In the genomic region with DNA sequence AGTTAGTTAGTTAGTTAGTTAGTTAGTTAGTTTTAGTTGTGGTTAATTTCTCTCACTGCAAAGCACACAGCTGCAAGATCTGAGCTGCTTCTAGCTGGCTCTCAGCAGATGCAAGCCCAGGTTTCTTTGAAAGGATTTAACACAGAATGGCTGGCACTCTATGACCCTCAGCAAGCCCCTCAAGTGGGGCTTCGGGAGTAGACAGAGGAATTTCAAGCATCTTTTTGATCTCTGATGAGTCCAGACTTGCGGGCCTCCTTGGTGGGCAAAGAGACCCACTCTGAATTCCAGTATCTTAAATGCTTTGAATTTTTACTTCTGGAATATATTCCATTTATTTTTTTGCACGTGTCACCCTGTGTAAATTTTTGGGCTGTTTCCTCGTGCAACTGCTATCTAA, we compare ENCODE assay signal across 33 mouse cellular contexts. TPM values are rescaled to one million over a fixed set of nuclear protein-coding genes. Genes with fewer than 3 reads are reported as not detected.
DNase-seq lines count a peak whose midpoint lies in the region; ATAC-seq lines count a peak whose summit lies in the region.
"Had no signal": no experiment of that assay in that cellular context is flagged by ENCODE, and none has a peak within 500 bp of the region (broad histone marks: within the 10 kb centered on the region; RNA-seq: fewer than 3 reads in every experiment).

No protein-coding gene starts in this region.

- no peak overlapping the region for H3K4me3 ChIP-seq in limb, embryonic 13.5 days
- H3K4me3 ChIP-seq in limb, embryonic 10.5 days = no peak overlapping the region
- no peak overlapping the region for H3K4me3 ChIP-seq in midbrain, embryonic 12.5 days
- no peak overlapping the region for H3K4me3 ChIP-seq in midbrain, embryonic 14.5 days (replicated peaks; ENCODE audit: low read depth, low read length)
- no peak overlapping the region for H3K4me3 ChIP-seq in embryonic facial prominence, embryonic 10.5 days
- H3K4me3 ChIP-seq: forebrain, embryonic 13.5 days; gastrocnemius, adult 2 months; hindbrain, embryonic 10.5 days; layer of hippocampus, adult 2 months; limb, embryonic 15.5 days; neural tube, embryonic 12.5 days had no signal

- no peak overlapping the region for H3K4me2 ChIP-seq in limb, embryonic 13.5 days (replicated peaks)
- H3K4me2 ChIP-seq in midbrain, embryonic 12.5 days (replicated peaks) = no peak overlapping the region
- no peak overlapping the region for H3K4me2 ChIP-seq in midbrain, embryonic 14.5 days (ENCODE audit: low read length)
- H3K4me2 ChIP-seq: forebrain, embryonic 13.5 days; limb, embryonic 15.5 days; neural tube, embryonic 12.5 days had no signal

- 0 out of 2 replicates have a peak, but pooled peaks cover 2% of the 10 kb centered on the region for H3K4me1 ChIP-seq in limb, embryonic 13.5 days
- 0 out of 2 replicates have a peak, but pooled peaks cover 4% of the 10 kb centered on the region for H3K4me1 ChIP-seq in limb, embryonic 10.5 days
- H3K4me1 ChIP-seq in midbrain, embryonic 12.5 days = peaks cover 9% of the 10 kb centered on the region; the same call in 1 of the 2 replicates
- H3K4me1 ChIP-seq in midbrain, embryonic 14.5 days (ENCODE audit: control insufficient read depth, insufficient read depth, low read length) = peaks cover 4% of the 10 kb centered on the region; the same call in 1 of the 2 replicates
- peaks cover 19% of the 10 kb centered on the region for H3K4me1 ChIP-seq in embryonic facial prominence, embryonic 10.5 days
- H3K4me1 ChIP-seq: limb, embryonic 15.5 days; neural tube, embryonic 12.5 days had no signal

- no peak for DNase-seq in limb, embryonic 10.5 days (ENCODE audit: low spot score)
- no peak for DNase-seq in midbrain, embryonic 14.5 days
- DNase-seq in embryonic facial prominence, embryonic 10.5 days (ENCODE audit: low spot score) = peak; percentile 40
- no peak for DNase-seq in right cerebral cortex, adult 18-20 months
- DNase-seq: adrenal gland, postnatal 36 days; B cell, adult 2 months; cerebellum, adult 9-10 months; gastrocnemius, adult 2 months; kidney, adult 9 months; thymus, postnatal 14 days had no signal

- no peaks in the 10 kb centered on the region for H3K27me3 ChIP-seq in limb, embryonic 13.5 days
- H3K27me3 ChIP-seq in limb, embryonic 10.5 days (ENCODE audit: low read depth, poor library complexity, severe bottlenecking) = no peaks in the 10 kb centered on the region
- H3K27me3 ChIP-seq in midbrain, embryonic 12.5 days = 0 out of 2 replicates have a peak, but pooled peaks cover 3% of the 10 kb centered on the region
- H3K27me3 ChIP-seq in midbrain, embryonic 14.5 days (ENCODE audit: control insufficient read depth, insufficient read depth, low read length) = no peaks in the 10 kb centered on the region
- H3K27me3 ChIP-seq in embryonic facial prominence, embryonic 10.5 days (replicated peaks; ENCODE audit: low read depth, poor library complexity, severe bottlenecking) = no peaks in the 10 kb centered on the region
- H3K27me3 ChIP-seq: CH12.LX; forebrain, embryonic 13.5 days; limb, embryonic 15.5 days; neural tube, embryonic 12.5 days; Patski had no signal

- H3K9me3 ChIP-seq in limb, embryonic 13.5 days = no peaks in the 10 kb centered on the region
- no peaks in the 10 kb centered on the region for H3K9me3 ChIP-seq in limb, embryonic 10.5 days (replicated peaks)
- no peaks in the 10 kb centered on the region for H3K9me3 ChIP-seq in midbrain, embryonic 12.5 days
- no peaks in the 10 kb centered on the region for H3K9me3 ChIP-seq in midbrain, embryonic 14.5 days (ENCODE audit: control insufficient read depth, low read length)
- H3K9me3 ChIP-seq in embryonic facial prominence, embryonic 10.5 days = no peaks in the 10 kb centered on the region
- H3K9me3 ChIP-seq: forebrain, embryonic 13.5 days; G1E; hindbrain, embryonic 10.5 days; limb, embryonic 15.5 days; neural tube, embryonic 12.5 days had no signal

- no peak overlapping the region for H3K27ac ChIP-seq in limb, embryonic 13.5 days
- H3K27ac ChIP-seq in limb, embryonic 10.5 days = no peak overlapping the region
- H3K27ac ChIP-seq in midbrain, embryonic 12.5 days (replicated peaks) = no peak overlapping the region
- no peak overlapping the region for H3K27ac ChIP-seq in midbrain, embryonic 14.5 days (replicated peaks; ENCODE audit: low read depth, low read length)
- H3K27ac ChIP-seq in embryonic facial prominence, embryonic 10.5 days (replicated peaks) = peak overlapping the region; percentile 20; the same call in 1 of the 2 replicates
- H3K27ac ChIP-seq: forebrain, embryonic 13.5 days; gastrocnemius, adult 2 months; hindbrain, embryonic 10.5 days; hindbrain, postnatal 0 days; layer of hippocampus, adult 2 months; limb, embryonic 15.5 days; liver, embryonic 14.5 days; neural tube, embryonic 12.5 days had no signal

- WGBS in limb, embryonic 13.5 days = 31% methylated on average over 4 of the region's 4 CpGs
- WGBS in limb, embryonic 10.5 days = 29% methylated on average over 4 of the region's 4 CpGs
- WGBS in midbrain, embryonic 12.5 days = 32% methylated on average over 4 of the region's 4 CpGs
- WGBS in midbrain, embryonic 14.5 days = 29% methylated on average over 4 of the region's 4 CpGs
- WGBS in embryonic facial prominence, embryonic 10.5 days = 43% methylated on average over 4 of the region's 4 CpGs

- 0 out of 2 replicates have a peak, but pooled peaks have one; percentile 36 for ATAC-seq in limb, embryonic 13.5 days (ENCODE audit: low FRiP score, low read depth)
- ATAC-seq in midbrain, embryonic 12.5 days (ENCODE audit: low FRiP score, low read depth) = peak; percentile 19; the same call in 1 of the 2 replicates
- no peak for ATAC-seq in midbrain, embryonic 14.5 days (ENCODE audit: low FRiP score, low TSS enrichment)
- ATAC-seq in erythroblast, adult 5-6 weeks (replicated peaks; ENCODE audit: low FRiP score, poor library complexity, severe bottlenecking) = no peak
- ATAC-seq: hindbrain, postnatal 0 days; intestine, embryonic 16.5 days; Patski had no signal

- H3K9ac ChIP-seq in limb, embryonic 13.5 days = no peak overlapping the region
- H3K9ac ChIP-seq in midbrain, embryonic 12.5 days (replicated peaks) = no peak overlapping the region
- H3K9ac ChIP-seq in midbrain, embryonic 14.5 days (replicated peaks; ENCODE audit: low read length) = no peak overlapping the region
- H3K9ac ChIP-seq: forebrain, embryonic 13.5 days; limb, embryonic 15.5 days; liver, embryonic 14.5 days; neural tube, embryonic 12.5 days had no signal

- no peaks in the 10 kb centered on the region for H3K36me3 ChIP-seq in limb, embryonic 13.5 days
- no peaks in the 10 kb centered on the region for H3K36me3 ChIP-seq in limb, embryonic 10.5 days
- H3K36me3 ChIP-seq in midbrain, embryonic 12.5 days = no peaks in the 10 kb centered on the region
- H3K36me3 ChIP-seq in midbrain, embryonic 14.5 days (ENCODE audit: control insufficient read depth, insufficient read depth, low read length) = no peaks in the 10 kb centered on the region
- H3K36me3 ChIP-seq in embryonic facial prominence, embryonic 10.5 days (replicated peaks) = no peaks in the 10 kb centered on the region
- H3K36me3 ChIP-seq: G1E; hindbrain, embryonic 10.5 days; limb, embryonic 15.5 days; neural tube, embryonic 12.5 days had no signal

RNA-seq across cellular contexts. Expression of a gene that starts 8.4 kb away (rescaled TPM):
- polyA plus RNA-seq in limb, embryonic 13.5 days (2015; fragmentation: Nextera tagmentation; extraction: Ambion mirVana) = not detected in 2 replicates
- polyA plus RNA-seq in limb, embryonic 10.5 days (2016; fragmentation: Nextera tagmentation; extraction: Ambion mirVana) = not detected in 2 replicates
- polyA plus RNA-seq in midbrain, embryonic 12.5 days (2016; fragmentation: Nextera tagmentation; extraction: Ambion mirVana) = not detected in 2 replicates
- polyA plus RNA-seq in midbrain, embryonic 14.5 days (2014; fragmentation: Nextera tagmentation; extraction: Ambion mirVana) = not detected in 2 replicates
- not detected in 2 replicates for polyA plus RNA-seq in embryonic facial prominence, embryonic 10.5 days (2016; fragmentation: Nextera tagmentation; extraction: Ambion mirVana)
- total RNA-seq in erythroblast, adult 5-6 weeks (2015; ENCODE audit: low replicate concordance) = not detected in 2 replicates
- total RNA-seq in erythroblast, adult 5-6 weeks (2017; ENCODE audit: low replicate concordance) = not detected in 2 replicates
- total RNA-seq: adrenal gland, adult 18-20 months; adrenal gland, postnatal 36 days; CH12.LX; gastrocnemius, adult 2 months; gastrocnemius, postnatal 4 days; hindbrain, postnatal 0 days; layer of hippocampus, adult 2 months; layer of hippocampus, postnatal 25 days; left cerebral cortex, postnatal 14 days; megakaryocyte-erythroid progenitor cell, adult 5-6 weeks had no signal
- polyA plus RNA-seq: forebrain, embryonic 13.5 days; frontal cortex, adult 2 months; G1E; heart, postnatal 0 days; hindbrain, embryonic 10.5 days; hindbrain, postnatal 0 days; intestine, embryonic 16.5 days; limb, embryonic 15.5 days; liver, embryonic 14.5 days; neural tube, embryonic 12.5 days; Patski; spleen, adult 2 months; testis, adult 2 months had no signal

RNA-seq across cellular contexts. Expression of a gene that starts 44.4 kb away (rescaled TPM):
- polyA plus RNA-seq in limb, embryonic 13.5 days (2015; fragmentation: Nextera tagmentation; extraction: Ambion mirVana) = 8.6 and 9.2 TPM in 2 replicates
- 5.0 and 5.3 TPM in 2 replicates for polyA plus RNA-seq in limb, embryonic 10.5 days (2016; fragmentation: Nextera tagmentation; extraction: Ambion mirVana)
- polyA plus RNA-seq in midbrain, embryonic 12.5 days (2016; fragmentation: Nextera tagmentation; extraction: Ambion mirVana) = 5.0 and 6.4 TPM in 2 replicates
- 6.9 and 7.2 TPM in 2 replicates for polyA plus RNA-seq in midbrain, embryonic 14.5 days (2014; fragmentation: Nextera tagmentation; extraction: Ambion mirVana)
- polyA plus RNA-seq in embryonic facial prominence, embryonic 10.5 days (2016; fragmentation: Nextera tagmentation; extraction: Ambion mirVana) = 12.1 and 12.8 TPM in 2 replicates
- total RNA-seq in erythroblast, adult 5-6 weeks (2015; ENCODE audit: low replicate concordance) = not detected in 2 replicates
- total RNA-seq in erythroblast, adult 5-6 weeks (2017; ENCODE audit: low replicate concordance) = 0.98 TPM in 1 of 2 replicates, not detected in the other
- total RNA-seq: G1E; megakaryocyte-erythroid progenitor cell, adult 5-6 weeks had no signal
- polyA plus RNA-seq: G1E had no signal

Comparison
In these comparisons a context has a peak if more than half of its experiments do, and no peak if none do; other contexts are left out.
1. ATAC-seq: peak in limb, embryonic 13.5 days (single experiment) and midbrain, embryonic 12.5 days (single experiment); none in midbrain, embryonic 14.5 days (single experiment) and erythroblast, adult 5-6 weeks (single experiment).